Mouse (Mus musculus) cerebellum, adult 18-20 months (tissue): Measurements from ENCODE around the gene Strada.
"Not testable (repeated sequence)": the region's sequence is repeated elsewhere in the genome, so short reads cannot be mapped to it uniquely, and the experiment has no call there.

Experiments
- DNase-seq, 2 experiments: peaks; one replicate each; pipeline ENCODE4 v3.0.0; 2021

Gene Strada

GRCm38 (mm10) chr11:106154770-106155169 is 47.2 kb downstream of the Strada start:
- no peak for DNase-seq

- no peak for DNase-seq
Observed at GRCm38 (mm10) chr11:106154091-106154490, 47.9 kb downstream of the Strada start.

DNA sequence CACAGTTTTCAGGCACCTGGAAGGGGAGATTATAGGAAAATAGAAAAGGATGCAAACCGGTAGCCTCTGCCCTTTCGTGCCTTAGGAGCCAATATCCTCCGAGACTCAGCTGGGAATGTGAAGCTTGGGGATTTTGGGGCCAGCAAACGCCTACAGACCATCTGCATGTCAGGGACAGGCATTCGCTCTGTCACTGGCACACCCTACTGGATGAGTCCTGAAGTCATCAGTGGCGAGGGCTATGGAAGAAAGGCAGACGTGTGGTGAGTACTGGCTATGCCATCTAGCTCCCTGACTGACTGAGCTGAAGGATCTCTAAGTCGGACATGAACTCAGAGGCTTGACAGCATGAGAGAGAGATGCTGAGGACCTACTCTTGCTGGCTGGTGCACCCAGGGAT is 49.8 kb downstream of the Strada start:
- DNase-seq: peak; percentile 54 to 66

DNA sequence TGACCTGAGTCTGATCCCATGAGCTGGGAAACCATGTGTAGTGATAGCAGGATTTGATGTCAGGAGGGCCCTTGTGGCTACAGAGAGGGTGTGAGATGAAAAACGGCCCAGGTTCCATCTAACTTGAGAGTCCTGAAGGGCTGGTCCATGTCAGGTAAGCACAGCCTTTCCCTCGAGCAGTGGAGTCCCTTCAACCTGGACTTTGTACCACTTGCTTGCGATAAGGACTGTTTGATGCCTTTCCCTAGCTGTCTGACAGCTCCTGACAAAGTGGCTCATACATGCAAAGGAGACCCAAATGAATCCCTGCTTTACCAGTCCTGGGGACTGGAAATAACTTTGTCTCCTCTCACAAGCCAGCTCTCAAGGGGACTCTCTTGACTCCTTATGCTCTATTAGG is 50.7 kb downstream of the Strada start:
- no peak for DNase-seq

DNA sequence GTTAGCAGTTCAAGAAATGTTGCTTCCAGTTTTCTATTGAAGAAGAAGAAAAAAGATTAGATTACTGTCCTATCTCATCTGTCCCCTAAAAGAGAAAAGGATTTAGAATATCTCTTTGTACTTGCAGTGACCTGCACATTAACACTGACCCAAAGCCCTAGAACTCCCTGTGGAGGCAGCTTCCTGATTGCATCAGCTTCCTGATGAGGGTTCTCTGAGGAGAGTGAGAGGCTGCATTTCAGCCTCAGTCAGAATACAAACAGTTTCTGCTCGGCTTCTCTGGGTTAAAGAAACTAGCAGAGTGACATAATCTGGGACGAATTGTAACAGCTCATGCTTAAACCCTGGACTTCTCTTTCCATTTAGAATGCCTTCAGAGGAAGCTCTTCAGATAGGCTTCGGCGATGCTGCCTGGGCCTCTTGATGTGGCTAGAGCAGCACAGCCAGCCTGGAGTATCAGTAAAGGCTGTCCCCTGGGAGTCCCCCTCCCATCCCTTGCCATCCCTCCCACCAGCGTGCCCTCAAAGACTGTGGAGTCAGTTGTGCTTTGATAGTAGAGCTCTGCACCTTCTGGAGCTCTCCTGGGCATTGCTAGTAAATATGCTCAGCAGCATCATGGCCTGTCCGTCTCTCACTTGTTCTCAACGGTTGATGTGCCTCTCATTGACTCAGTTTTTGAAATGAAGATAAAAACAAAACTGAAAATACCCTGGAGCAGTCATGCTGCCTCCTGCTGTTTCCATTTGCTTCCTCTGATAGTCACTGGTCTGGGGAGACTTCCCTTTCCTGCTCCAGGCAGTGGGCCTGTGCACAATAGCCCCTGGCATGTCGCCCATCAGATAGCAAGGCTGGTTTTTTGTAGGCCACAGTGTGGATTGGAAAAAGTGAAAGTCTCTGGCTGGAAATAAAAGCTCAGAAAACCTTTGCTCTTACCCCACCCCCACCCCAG is 67.1 kb downstream of the Strada start:
- DNase-seq: peak; percentile 61 to 65

GRCm38 (mm10) chr11:106132516-106132915 is 69.5 kb downstream of the Strada start:
- DNase-seq: no peak

GRCm38 (mm10) chr11:106129477-106129876 is 72.5 kb downstream of the Strada start:
- DNase-seq: no peak

DNA sequence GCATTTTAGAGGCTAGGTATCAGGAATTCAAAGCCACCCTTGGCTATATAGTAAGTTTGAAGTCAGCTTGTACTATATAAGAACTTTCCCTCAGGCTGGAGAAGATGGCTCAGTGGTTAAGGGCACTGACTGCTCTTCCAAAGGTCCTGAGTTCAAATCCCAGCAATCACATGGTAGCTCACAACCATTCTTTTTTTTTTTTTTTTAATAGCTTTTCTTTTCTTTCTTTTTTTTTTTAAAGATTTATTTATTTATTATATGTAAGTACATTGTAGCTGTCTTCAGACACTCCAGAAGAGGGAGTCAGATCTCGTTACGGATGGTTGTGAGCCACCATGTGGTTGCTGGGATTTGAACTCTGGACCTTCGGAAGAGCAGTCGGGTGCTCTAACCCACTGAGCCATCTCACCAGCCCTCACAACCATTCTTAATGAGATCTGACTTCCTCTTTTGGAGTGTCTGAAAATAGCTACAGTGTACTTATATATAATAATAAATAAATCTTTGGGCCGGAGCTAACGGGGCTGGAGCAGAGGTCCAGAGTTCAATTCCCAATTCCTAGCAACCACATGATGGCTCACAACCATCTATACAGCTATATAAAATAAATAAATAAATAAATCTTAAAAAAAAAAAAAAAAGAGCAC is 75.1 kb downstream of the Strada start:
- not testable (repeated sequence) for DNase-seq

- DNase-seq: no peak
Observed at GRCm38 (mm10) chr11:106125827-106126226, 76.1 kb downstream of the Strada start.

- no peak for DNase-seq
Observed at GRCm38 (mm10) chr11:106124784-106125183, 77.2 kb downstream of the Strada start.

DNA sequence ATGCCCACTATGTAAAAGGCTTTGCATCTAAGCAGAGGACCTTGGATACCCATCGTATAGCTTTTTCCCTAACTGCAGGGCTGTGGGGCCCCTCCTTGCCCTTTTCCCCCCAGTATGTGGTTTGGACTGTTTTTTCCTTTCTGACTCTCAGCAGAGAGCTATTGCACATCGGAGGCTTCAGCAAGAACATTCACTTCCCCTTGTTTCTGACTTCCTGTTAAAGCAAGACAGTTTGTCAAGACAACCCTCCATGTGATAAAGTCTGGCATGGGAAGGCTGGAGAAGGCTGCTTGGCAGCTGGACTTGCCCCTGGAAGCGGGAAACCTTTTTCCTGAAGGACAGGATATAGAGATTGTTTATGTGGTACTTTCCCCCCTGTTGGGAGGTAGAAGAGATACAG is 79.2 kb downstream of the Strada start:
- DNase-seq: no peak

DNA sequence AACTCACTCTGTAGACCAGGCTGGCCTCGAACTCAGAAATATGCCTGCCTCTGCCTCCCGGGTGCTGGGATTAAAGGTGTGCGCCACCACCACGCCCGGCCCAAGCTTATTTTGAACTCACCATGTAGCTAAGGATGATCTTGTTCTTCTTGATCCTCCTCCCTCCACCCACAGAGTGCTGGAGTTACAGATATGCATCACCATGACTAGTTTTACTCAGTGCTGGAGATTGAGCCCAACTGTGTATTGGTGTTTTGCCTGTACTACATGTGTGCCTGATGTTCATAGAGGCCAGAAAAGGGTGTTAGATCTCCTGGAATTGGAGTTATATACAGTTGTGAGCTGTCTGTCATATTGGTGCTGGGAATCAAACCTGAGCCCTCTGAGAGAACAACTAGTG is 79.7 kb downstream of the Strada start:
- DNase-seq: no peak
